Mouse (Mus musculus) G1E (cell line): ENCODE results near the gene Ppm1d. TPM values are rescaled to one million over a fixed set of nuclear protein-coding genes. Genes with fewer than 3 reads are reported as not detected.

Experiments
- ATAC-seq: 2 replicates; pipeline ENCODE4 v1.8.0; 2016; ENCODE audit warnings: mild to moderate bottlenecking; ENCODE audit not compliant: insufficient number of reproducible peaks, poor library complexity, low FRiP score, severe bottlenecking; ENCODE audit errors: extremely low read depth
- DNase-seq: peaks from one replicate; pipeline ENCODE4 v3.0.0; 2012; ENCODE audit warnings: low spot score
- H3K27me3 ChIP-seq: 2 replicates; pipeline ENCODE4 v1.6.1; 2012; ENCODE audit warnings: mild to moderate bottlenecking, low read length, inconsistent platforms; ENCODE audit not compliant: insufficient read depth
- H3K36me3 ChIP-seq: replicated peaks from 2 replicates; pipeline ENCODE3; 2012; ENCODE audit warnings: mild to moderate bottlenecking, inconsistent platforms
- H3K4me1 ChIP-seq: 2 replicates; pipeline ENCODE4 v1.6.1; 2012; ENCODE audit warnings: low read depth, low read length, inconsistent platforms, mixed read lengths; ENCODE audit not compliant: insufficient read depth
- H3K4me3 ChIP-seq: 2 replicates; pipeline ENCODE4 v1.5.1; 2012; ENCODE audit warnings: low read depth, mild to moderate bottlenecking, inconsistent platforms, low read length, moderate library complexity, mixed read lengths
- H3K9me3 ChIP-seq: replicated peaks from 2 replicates; pipeline ENCODE4 v1.6.1; 2012; ENCODE audit warnings: inconsistent platforms
- CTCF ChIP-seq: IDR thresholded peaks from 2 replicates; pipeline ENCODE4 v1.5.1; 2012; ENCODE audit warnings: low read depth, low read length, inconsistent platforms, mixed read lengths
- GATA1 ChIP-seq: IDR thresholded peaks from 2 replicates; pipeline ENCODE4 v1.6.1; 2012; ENCODE audit warnings: borderline replicate concordance, low read length, inconsistent platforms, mixed read lengths
- GATA2 ChIP-seq: IDR thresholded peaks from 2 replicates; pipeline ENCODE4 v1.6.1; 2012; ENCODE audit warnings: low read depth, low read length, inconsistent platforms, borderline replicate concordance
- POLR2AphosphoS5 ChIP-seq: IDR thresholded peaks from 2 replicates; pipeline ENCODE4 v1.6.1; 2012; ENCODE audit warnings: low read depth, low read length, inconsistent platforms; ENCODE audit not compliant: insufficient replicate concordance
- TAL1 ChIP-seq: conservative IDR thresholded peaks from 2 replicates; pipeline ENCODE4 v1.6.1; 2012; ENCODE audit warnings: low read depth, low read length, inconsistent platforms, mixed read lengths
- polyA plus RNA-seq: library from polyadenylated mRNA; stranded (reverse); fragments of >175 nt; gene quantifications from 2 replicates; pipeline ENCODE4 v1.2.3, GENCODE M21; 2012
- total RNA-seq, 2 experiments: library from RNA; stranded (forward) in 1 of 2; stranded (reverse) in 1 of 2; fragments of 200-1000 nt in 1 of 2; fragments of >200 nt in 1 of 2; fragmentation: Nextera tagmentation in 1 of 2; gene quantifications; 2 replicates each; pipeline ENCODE4 v1.2.3; 2014 to 2017

Gene Ppm1d
- total and polyA plus RNA-seq, 3 experiments: 9.9 to 44.8 (median 15.7) TPM

DNA sequence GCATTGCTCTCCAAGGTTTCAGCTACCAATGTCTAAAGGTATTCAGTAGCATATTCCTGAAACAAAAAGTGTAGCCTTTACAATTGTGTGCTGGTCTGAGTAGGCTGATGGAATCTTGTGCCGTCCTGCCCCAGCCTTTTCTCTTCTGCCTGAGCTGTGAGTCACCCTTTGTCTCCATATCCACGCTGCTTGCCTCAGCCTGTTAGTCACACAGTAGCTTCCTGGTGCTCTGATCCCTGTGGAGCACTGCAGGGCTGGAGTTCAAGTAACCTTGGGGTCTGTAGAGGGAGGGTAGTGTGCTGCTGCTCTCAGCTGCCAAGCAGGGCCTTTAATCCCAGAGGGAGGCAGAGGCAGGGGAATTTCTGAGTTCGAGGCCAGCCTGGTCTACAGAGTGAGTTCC is 56.8 kb downstream of the Ppm1d start:
- DNase-seq (no peak), ATAC-seq (no peak)
- Histone ChIP-seq H3K36me3 (peaks cover 59% of the 10 kb centered on the region), H3K27me3 (no peaks in the 10 kb centered on the region), H3K4me3 (no peak overlapping the region), H3K9me3 (no peaks in the 10 kb centered on the region), H3K4me1 (no peaks in the 10 kb centered on the region)
- TF ChIP-seq TAL1: no peak
- no peak for TF ChIP-seq GATA2
- TF ChIP-seq POLR2AphosphoS5: no peak
- TF ChIP-seq CTCF: no peak
- no peak for TF ChIP-seq GATA1

DNA sequence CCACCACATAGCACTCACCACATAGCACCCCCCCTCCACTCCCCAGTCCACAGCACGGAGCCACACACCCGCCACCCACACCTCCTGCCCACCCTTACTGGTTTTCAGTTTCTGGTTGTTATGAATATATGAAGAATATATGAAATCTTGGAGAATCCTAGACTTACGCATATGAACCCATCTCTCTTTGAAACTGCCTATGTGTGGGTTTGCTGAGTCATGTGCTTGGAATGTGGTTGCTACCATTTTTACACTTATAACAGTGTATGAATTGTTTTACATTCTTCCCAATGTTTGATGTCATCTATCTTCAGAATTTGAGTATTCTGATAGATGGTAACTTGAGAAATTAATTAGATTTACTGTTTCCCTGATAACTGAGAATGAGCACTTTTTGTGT is 68.0 kb downstream of the Ppm1d start:
- ATAC-seq: no peak
- no peaks in the 10 kb centered on the region for H3K9me3 ChIP-seq
- TF ChIP-seq POLR2AphosphoS5 (no peak), GATA2 (no peak), CTCF (no peak), TAL1 (no peak), GATA1 (no peak)

DNA sequence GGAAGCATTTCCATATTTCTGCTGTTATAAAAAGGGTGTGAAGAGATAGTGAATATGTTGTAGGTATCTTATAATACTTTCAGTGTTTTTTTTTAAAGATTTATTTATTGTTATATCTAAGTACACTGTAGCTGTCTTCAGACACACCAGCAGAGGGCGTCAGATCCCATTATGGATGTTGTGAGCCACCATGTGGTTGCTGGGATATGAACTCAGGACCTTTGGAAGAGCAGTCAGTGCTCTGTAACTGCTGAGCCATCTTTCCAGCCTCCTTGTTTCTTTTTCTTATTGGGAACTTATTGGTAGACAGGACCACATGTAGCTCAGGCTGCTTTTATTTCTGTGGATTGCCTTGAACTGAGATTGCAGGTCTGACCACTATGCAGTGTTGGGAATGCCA is 69.0 kb downstream of the Ppm1d start:
- DNase-seq: no peak
- TF ChIP-seq POLR2AphosphoS5: no peak
- no peak for TF ChIP-seq GATA1
- no peak for TF ChIP-seq GATA2
- no peak for TF ChIP-seq TAL1
- no peak for TF ChIP-seq CTCF
- peaks cover 13% of the 10 kb centered on the region for H3K36me3 ChIP-seq
- H3K4me1 ChIP-seq: no peaks in the 10 kb centered on the region
- H3K27me3 ChIP-seq: no peaks in the 10 kb centered on the region
- no peak overlapping the region for H3K4me3 ChIP-seq
- ATAC-seq: no peak
- H3K9me3 ChIP-seq: no peaks in the 10 kb centered on the region

More for the DNA sequence above, 68.0 kb downstream of the Ppm1d start:
- no peaks in the 10 kb centered on the region for H3K27me3 ChIP-seq
- no peak for DNase-seq
- no peak overlapping the region for H3K4me3 ChIP-seq
- H3K4me1 ChIP-seq: no peaks in the 10 kb centered on the region
- H3K36me3 ChIP-seq: peaks cover 15% of the 10 kb centered on the region

DNA sequence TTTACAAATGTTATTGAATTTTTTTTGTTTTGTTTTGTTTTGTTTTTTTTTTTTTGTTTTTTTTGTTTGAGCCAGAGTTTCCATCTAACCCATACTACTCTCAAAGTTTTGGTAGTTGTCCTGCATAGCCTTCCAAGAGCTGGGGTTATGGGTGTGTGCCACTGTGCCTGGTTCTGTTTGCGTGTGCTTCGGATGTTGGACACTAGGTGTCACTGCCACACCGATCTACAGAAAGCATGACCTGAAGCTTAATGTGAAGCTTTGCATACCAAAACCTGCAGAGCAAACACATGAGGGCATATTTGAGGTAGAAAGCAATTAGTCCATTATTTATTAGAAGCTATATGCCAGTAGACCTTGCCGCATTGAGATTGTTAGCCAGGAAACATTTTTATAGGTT is 71.0 kb downstream of the Ppm1d start:
- ATAC-seq: no peak
- H3K27me3 ChIP-seq: no peaks in the 10 kb centered on the region
- TF ChIP-seq GATA1 (no peak), CTCF (peak; percentile 50; the same call in 1 of the 2 replicates)
- no peaks in the 10 kb centered on the region for H3K4me1 ChIP-seq
- no peak overlapping the region for H3K4me3 ChIP-seq
- H3K9me3 ChIP-seq: no peaks in the 10 kb centered on the region
- peak; percentile 22 for DNase-seq
- peaks cover 6% of the 10 kb centered on the region for H3K36me3 ChIP-seq

DNA sequence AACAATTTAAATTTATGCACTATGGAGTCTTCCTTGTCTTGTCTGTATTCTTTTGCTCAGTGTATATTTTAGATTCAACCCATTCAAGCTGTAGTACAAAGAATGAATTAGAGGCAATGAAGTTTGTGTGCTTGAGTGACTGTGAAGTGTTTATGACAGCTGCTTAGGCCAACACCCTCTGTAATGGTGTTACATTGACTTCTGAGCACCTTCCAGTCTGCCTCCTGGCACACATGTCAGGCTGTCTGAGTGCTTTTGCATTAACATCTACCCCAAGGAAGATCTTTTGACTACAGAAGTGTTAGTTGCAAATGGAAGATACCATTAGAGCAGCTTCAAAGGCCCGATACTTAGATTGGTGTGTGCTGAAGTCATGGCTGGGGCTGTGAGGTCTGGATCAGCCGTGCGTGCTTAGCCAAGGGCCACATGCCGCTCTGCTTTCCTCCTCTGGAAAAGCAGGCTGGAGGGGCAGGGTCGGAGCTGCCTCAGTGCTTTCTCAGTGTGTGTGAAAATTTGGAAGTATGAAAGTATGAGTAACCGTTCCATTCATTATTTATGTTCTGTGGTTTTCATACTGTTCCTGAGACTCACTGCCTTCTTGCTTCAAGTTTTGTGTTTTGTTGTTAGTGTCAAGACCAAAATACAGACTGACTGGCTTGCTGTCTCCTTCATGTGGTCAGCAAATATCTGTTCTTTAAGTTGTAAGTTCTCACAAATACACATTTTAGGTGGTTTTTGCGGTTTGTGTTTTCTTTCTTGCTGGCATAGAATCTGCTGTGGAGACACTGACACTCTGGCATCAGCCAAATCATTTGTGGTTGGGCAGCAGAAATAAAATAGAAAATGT is 73.2 kb downstream of the Ppm1d start:
- Histone ChIP-seq H3K4me1 (no peaks in the 10 kb centered on the region), H3K9me3 (no peaks in the 10 kb centered on the region), H3K4me3 (no peak overlapping the region), H3K27me3 (no peaks in the 10 kb centered on the region), H3K36me3 (peaks cover 3% of the 10 kb centered on the region)
- ATAC-seq: no peak
- no peak for DNase-seq
- TF ChIP-seq CTCF (no peak), TAL1 (no peak), GATA1 (no peak), POLR2AphosphoS5 (no peak), GATA2 (no peak)

DNA sequence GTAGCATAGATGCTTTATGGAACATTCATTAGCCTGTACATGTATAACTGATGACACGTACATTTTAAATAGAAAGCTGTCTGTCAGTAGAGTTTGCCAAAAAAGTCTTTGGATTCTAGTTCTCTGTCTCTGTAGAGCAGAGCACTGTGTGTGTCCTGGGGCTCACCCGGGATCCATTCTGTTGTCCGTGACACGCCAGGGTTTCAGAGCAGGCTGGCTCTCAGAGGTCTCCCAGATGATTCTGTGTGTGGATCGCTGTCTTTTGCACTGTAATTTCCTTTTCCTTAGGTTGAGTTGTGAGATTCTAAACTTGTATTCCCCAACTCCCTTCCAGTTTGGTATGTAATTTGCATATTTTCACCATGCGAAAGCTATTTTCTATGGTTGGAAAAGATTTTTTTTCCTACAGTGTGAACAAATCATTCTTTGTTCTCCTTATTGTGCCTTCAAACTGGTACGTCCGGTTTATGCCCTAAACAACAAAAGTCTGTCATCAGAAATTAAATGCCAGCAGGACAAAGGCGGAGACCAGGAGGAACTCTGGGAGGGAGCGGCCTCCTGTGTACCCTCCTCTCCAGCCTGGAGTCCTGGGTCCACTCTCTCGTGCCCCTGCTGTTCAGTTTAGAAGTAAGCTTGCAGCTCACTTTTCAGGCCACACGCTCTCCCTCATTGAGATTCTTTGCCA is 81.3 kb downstream of the Ppm1d start:
- Histone ChIP-seq H3K4me1 (no peaks in the 10 kb centered on the region), H3K9me3 (no peaks in the 10 kb centered on the region), H3K36me3 (peaks cover 3% of the 10 kb centered on the region), H3K4me3 (no peak overlapping the region), H3K27me3 (no peaks in the 10 kb centered on the region)
- no peak for TF ChIP-seq GATA2
- TF ChIP-seq GATA1: no peak
- no peak for TF ChIP-seq TAL1
- TF ChIP-seq CTCF: no peak
- TF ChIP-seq POLR2AphosphoS5: no peak
- DNase-seq: no peak
- ATAC-seq: no peak
